Mouse (Mus musculus) E14TG2a.4 (cell line): Measurements from ENCODE around the gene Myrfl.

Experiments
- H3K27me3 ChIP-seq: 2 replicates; pipeline ENCODE4 v1.6.1; 2014; ENCODE audit warnings: low read length, control low read depth; ENCODE audit not compliant: insufficient read depth
- H3K36me3 ChIP-seq: 2 replicates; pipeline ENCODE4 v1.6.1; 2014; ENCODE audit warnings: low read length, control low read depth; ENCODE audit not compliant: insufficient read depth
- H3K4me1 ChIP-seq: replicated peaks from 2 replicates; pipeline ENCODE4 v1.6.1; 2014; ENCODE audit warnings: low read depth, low read length, control low read depth
- H3K4me3 ChIP-seq: replicated peaks from 2 replicates; pipeline ENCODE4 v1.5.1; 2014; ENCODE audit warnings: mild to moderate bottlenecking, low read length
- H3K9me3 ChIP-seq: 2 replicates; pipeline ENCODE4 v1.6.1; 2014; ENCODE audit warnings: low read length, control low read depth
- CTCF ChIP-seq: conservative IDR thresholded peaks from 2 replicates; pipeline ENCODE4 v1.5.1; 2014; ENCODE audit warnings: low read length
- NANOG ChIP-seq: IDR thresholded peaks from 2 replicates; pipeline ENCODE4 v1.6.1; 2014; ENCODE audit warnings: borderline replicate concordance, low read length, mixed read lengths
- POU5F1 ChIP-seq: IDR thresholded peaks from 2 replicates; pipeline ENCODE4 v1.6.1; 2014; ENCODE audit warnings: low read length, borderline replicate concordance

Myrfl gene

DNA sequence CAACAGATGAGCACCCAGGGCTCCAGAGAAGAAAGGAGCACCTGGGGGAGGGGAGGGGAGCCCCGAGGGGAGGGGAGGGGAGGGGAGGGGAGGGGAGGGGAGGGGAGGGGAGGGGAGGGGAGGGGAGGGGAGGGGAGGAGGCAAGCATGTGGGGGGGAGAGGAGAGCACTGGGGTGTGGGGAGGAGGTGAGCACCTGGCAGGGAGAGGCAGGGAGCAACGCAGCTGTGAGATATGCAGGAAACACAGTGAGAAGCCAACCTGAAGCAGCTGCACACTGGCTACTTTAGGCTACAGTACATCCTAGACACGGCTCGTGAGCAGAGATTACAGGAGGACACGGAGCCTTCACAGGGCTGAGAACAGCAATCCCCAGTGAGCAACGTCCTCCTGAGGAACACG lies 34.2 kb upstream of the Myrfl start:
- TF ChIP-seq NANOG = no peak
- no peak for TF ChIP-seq CTCF
- no peak for TF ChIP-seq POU5F1
- Histone ChIP-seq H3K9me3 (no peaks in the 10 kb centered on the region), H3K4me3 (peak overlapping the region; percentile 57), H3K27me3 (peaks cover under 1% of the 10 kb centered on the region; the same call in 1 of the 2 replicates), H3K4me1 (peaks cover 56% of the 10 kb centered on the region), H3K36me3 (peaks cover 61% of the 10 kb centered on the region)

DNA sequence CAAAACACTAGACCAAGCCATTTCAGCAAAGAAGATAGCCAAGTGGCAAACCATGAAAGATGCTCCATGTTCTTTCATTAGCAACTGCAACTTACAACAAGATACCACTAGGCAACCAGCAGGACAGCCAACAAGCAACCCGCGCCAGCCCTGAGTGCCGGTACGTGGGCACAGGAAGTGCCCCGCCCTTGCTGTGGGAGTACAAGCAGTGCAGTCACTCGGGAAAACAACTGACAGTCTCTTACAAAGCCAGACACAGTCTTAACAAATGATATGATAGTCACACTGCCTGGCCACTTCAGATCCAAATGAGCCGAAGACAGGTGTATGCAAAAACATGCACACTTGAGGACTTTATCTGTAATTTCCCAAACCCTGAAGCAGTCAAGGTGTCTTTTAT lies 33.8 kb upstream of the Myrfl start:
- H3K27me3 ChIP-seq = peaks cover 5% of the 10 kb centered on the region; the same call in 1 of the 2 replicates
- TF ChIP-seq NANOG (no peak), CTCF (no peak), POU5F1 (no peak)
- no peaks in the 10 kb centered on the region for H3K9me3 ChIP-seq
- no peak overlapping the region for H3K4me3 ChIP-seq
- H3K36me3 ChIP-seq = peaks cover 66% of the 10 kb centered on the region
- peaks cover 54% of the 10 kb centered on the region for H3K4me1 ChIP-seq

DNA sequence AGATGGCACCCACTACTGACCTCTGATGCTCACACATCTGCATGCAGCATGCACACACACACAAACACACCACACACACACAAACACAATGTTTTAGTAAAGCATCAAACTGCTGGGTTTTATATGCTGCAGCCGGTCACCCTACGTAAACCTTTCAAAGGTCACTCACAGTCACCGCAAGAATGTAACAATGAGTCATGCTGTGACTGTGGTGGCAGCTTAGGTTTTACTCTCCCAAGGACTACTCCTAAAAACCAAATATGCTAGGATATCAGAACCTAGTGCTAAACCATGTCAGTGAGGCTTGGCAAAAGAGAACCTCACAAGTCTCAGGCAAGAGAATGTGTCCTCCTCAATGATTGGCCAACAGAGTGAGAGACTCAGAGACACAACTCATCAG lies 32.1 kb upstream of the Myrfl start:
- H3K27me3 ChIP-seq = peaks cover 12% of the 10 kb centered on the region; the same call in 1 of the 2 replicates
- no peak overlapping the region for H3K4me3 ChIP-seq
- no peaks in the 10 kb centered on the region for H3K9me3 ChIP-seq
- peaks cover 44% of the 10 kb centered on the region for H3K4me1 ChIP-seq
- peaks cover 78% of the 10 kb centered on the region for H3K36me3 ChIP-seq
- TF ChIP-seq POU5F1 = no peak

GRCm38 (mm10) chr10:116926428-116927113 lies 29.9 kb upstream of the Myrfl start:
- H3K27me3 ChIP-seq = peaks cover 12% of the 10 kb centered on the region; the same call in 1 of the 2 replicates
- peaks cover 74% of the 10 kb centered on the region for H3K36me3 ChIP-seq
- no peaks in the 10 kb centered on the region for H3K9me3 ChIP-seq
- TF ChIP-seq NANOG (no peak), CTCF (no peak), POU5F1 (no peak)
- H3K4me3 ChIP-seq = no peak overlapping the region
- H3K4me1 ChIP-seq = peaks cover 43% of the 10 kb centered on the region

GRCm38 (mm10) chr10:116923651-116924495 lies 27.2 kb upstream of the Myrfl start:
- Histone ChIP-seq H3K27me3 (peaks cover 12% of the 10 kb centered on the region; the same call in 1 of the 2 replicates), H3K36me3 (peaks cover 70% of the 10 kb centered on the region), H3K9me3 (no peaks in the 10 kb centered on the region), H3K4me3 (0 out of 2 replicates have a peak overlapping the region, but pooled peaks have one; percentile 11), H3K4me1 (peaks cover 47% of the 10 kb centered on the region)
- TF ChIP-seq NANOG (no peak), POU5F1 (no peak), CTCF (no peak)

GRCm38 (mm10) chr10:116922161-116922560 lies 25.4 kb upstream of the Myrfl start:
- TF ChIP-seq POU5F1 = no peak
- TF ChIP-seq NANOG = no peak
- TF ChIP-seq CTCF = no peak
- H3K9me3 ChIP-seq = no peaks in the 10 kb centered on the region
- H3K27me3 ChIP-seq = peaks cover 12% of the 10 kb centered on the region; the same call in 1 of the 2 replicates

GRCm38 (mm10) chr10:116921416-116921815 lies 24.7 kb upstream of the Myrfl start:
- TF ChIP-seq POU5F1 (no peak), NANOG (no peak), CTCF (no peak)
- H3K4me3 ChIP-seq = no peak overlapping the region
- peaks cover 72% of the 10 kb centered on the region for H3K36me3 ChIP-seq
- peaks cover 47% of the 10 kb centered on the region for H3K4me1 ChIP-seq
- no peaks in the 10 kb centered on the region for H3K9me3 ChIP-seq
- H3K27me3 ChIP-seq = peaks cover 12% of the 10 kb centered on the region; the same call in 1 of the 2 replicates

More at GRCm38 (mm10) chr10:116922161-116922560, 25.4 kb upstream of the Myrfl start:
- Histone ChIP-seq H3K36me3 (peaks cover 72% of the 10 kb centered on the region), H3K4me3 (peak overlapping the region; percentile 11; the same call in 1 of the 2 replicates), H3K4me1 (peaks cover 47% of the 10 kb centered on the region)

DNA sequence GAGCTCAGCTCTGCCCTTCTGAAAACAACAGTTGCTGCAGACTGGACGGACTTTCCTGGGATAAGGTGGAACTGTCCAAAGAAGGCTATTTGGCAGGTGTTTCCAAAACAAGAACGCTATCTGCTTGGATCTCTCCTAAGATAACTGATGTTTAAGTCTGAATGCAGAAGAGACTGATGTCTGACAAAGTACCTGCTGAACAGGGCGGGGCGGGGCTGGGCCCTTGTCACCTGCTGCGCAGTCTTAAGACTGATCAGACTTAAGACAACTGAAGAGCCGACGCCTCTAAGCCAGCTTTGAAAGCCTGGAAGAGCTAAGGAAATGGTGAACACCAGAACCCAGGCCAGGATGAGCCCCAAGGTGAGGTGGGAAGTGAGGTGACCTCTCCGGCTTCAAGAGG lies 23.9 kb upstream of the Myrfl start:
- Histone ChIP-seq H3K4me1 (peaks cover 47% of the 10 kb centered on the region), H3K9me3 (no peaks in the 10 kb centered on the region), H3K36me3 (peaks cover 71% of the 10 kb centered on the region), H3K27me3 (peaks cover 9% of the 10 kb centered on the region; the same call in 1 of the 2 replicates), H3K4me3 (no peak overlapping the region)
- TF ChIP-seq NANOG = no peak
- TF ChIP-seq POU5F1 = no peak
- no peak for TF ChIP-seq CTCF
